Mouse (Mus musculus): Measurements from ENCODE around the gene Rbms3. TPM values are rescaled to one million over a fixed set of nuclear protein-coding genes. Genes with fewer than 3 reads are reported as not detected.

The Rbms3 gene
- polyA plus RNA-seq, 1 experiment from 2014 or later: 90.2 TPM

GRCm38 (mm10) chr9:117102198-117102930 lies 527.3 kb downstream of the Rbms3 start:
- 0 out of 2 replicates have a peak, but pooled peaks cover 2% of the 10 kb centered on the region for H3K4me1 ChIP-seq (ENCODE audit: control insufficient read depth, insufficient read depth, low read length)
- no peak overlapping the region for H3K9ac ChIP-seq (replicated peaks; ENCODE audit: low read depth, low read length)
- no peaks in the 10 kb centered on the region for H3K27me3 ChIP-seq (ENCODE audit: control insufficient read depth, insufficient read depth, low read length)
- no peaks in the 10 kb centered on the region for H3K9me3 ChIP-seq (ENCODE audit: control insufficient read depth, low read depth, low read length)
- no peaks in the 10 kb centered on the region for H3K36me3 ChIP-seq (ENCODE audit: control insufficient read depth, insufficient read depth, low read length)
- no peak for ATAC-seq (ENCODE audit: insufficient number of reproducible peaks, insufficient read depth, low FRiP score, low read depth)
- WGBS: 41% methylated on average over 19 of the region's 19 CpGs
- H3K27ac ChIP-seq (ENCODE audit: low read length): no peak overlapping the region
- H3K4me2 ChIP-seq (replicated peaks; ENCODE audit: low read depth, low read length): no peak overlapping the region
- H3K4me3 ChIP-seq (ENCODE audit: low read depth, low read length): no peak overlapping the region

- H3K9me3 ChIP-seq (ENCODE audit: control insufficient read depth, low read depth, low read length): no peaks in the 10 kb centered on the region
- H3K27me3 ChIP-seq (ENCODE audit: control insufficient read depth, insufficient read depth, low read length): no peaks in the 10 kb centered on the region
- no peak overlapping the region for H3K4me3 ChIP-seq (ENCODE audit: low read depth, low read length)
- WGBS: 94% methylated on average over 5 of the region's 5 CpGs
- ATAC-seq (ENCODE audit: insufficient number of reproducible peaks, insufficient read depth, low FRiP score, low read depth): no peak
- H3K27ac ChIP-seq (ENCODE audit: low read length): no peak overlapping the region
- H3K4me2 ChIP-seq (replicated peaks; ENCODE audit: low read depth, low read length): no peak overlapping the region
- 0 out of 2 replicates have a peak, but pooled peaks cover 2% of the 10 kb centered on the region for H3K4me1 ChIP-seq (ENCODE audit: control insufficient read depth, insufficient read depth, low read length)
- no peak overlapping the region for H3K9ac ChIP-seq (replicated peaks; ENCODE audit: low read depth, low read length)
- H3K36me3 ChIP-seq (ENCODE audit: control insufficient read depth, insufficient read depth, low read length): no peaks in the 10 kb centered on the region
Observed at GRCm38 (mm10) chr9:117100181-117100580, 529.5 kb downstream of the Rbms3 start.

GRCm38 (mm10) chr9:117093551-117093950 lies 536.2 kb downstream of the Rbms3 start:
- 92% methylated on average over 6 of the region's 6 CpGs for WGBS
- no peak overlapping the region for H3K27ac ChIP-seq (ENCODE audit: low read length)

GRCm38 (mm10) chr9:117092177-117092555 lies 537.5 kb downstream of the Rbms3 start:
- Histone ChIP-seq H3K4me1 (ENCODE audit: control insufficient read depth, insufficient read depth, low read length) (0 out of 2 replicates have a peak, but pooled peaks cover 8% of the 10 kb centered on the region), H3K9ac (replicated peaks; ENCODE audit: low read depth, low read length) (no peak overlapping the region), H3K27ac (ENCODE audit: low read length) (no peak overlapping the region), H3K27me3 (ENCODE audit: control insufficient read depth, insufficient read depth, low read length) (no peaks in the 10 kb centered on the region), H3K9me3 (ENCODE audit: control insufficient read depth, low read depth, low read length) (no peaks in the 10 kb centered on the region), H3K4me2 (replicated peaks; ENCODE audit: low read depth, low read length) (no peak overlapping the region), H3K4me3 (ENCODE audit: low read depth, low read length) (no peak overlapping the region), H3K36me3 (ENCODE audit: control insufficient read depth, insufficient read depth, low read length) (no peaks in the 10 kb centered on the region)
- WGBS: 94% methylated on average over 8 of the region's 8 CpGs
- ATAC-seq (ENCODE audit: insufficient number of reproducible peaks, insufficient read depth, low FRiP score, low read depth): no peak

More at GRCm38 (mm10) chr9:117093551-117093950, 536.2 kb downstream of the Rbms3 start:
- H3K27me3 ChIP-seq (ENCODE audit: control insufficient read depth, insufficient read depth, low read length): no peaks in the 10 kb centered on the region
- ATAC-seq (ENCODE audit: insufficient number of reproducible peaks, insufficient read depth, low FRiP score, low read depth): no peak
- 0 out of 2 replicates have a peak, but pooled peaks cover 5% of the 10 kb centered on the region for H3K4me1 ChIP-seq (ENCODE audit: control insufficient read depth, insufficient read depth, low read length)
- H3K4me3 ChIP-seq (ENCODE audit: low read depth, low read length): no peak overlapping the region
- H3K9ac ChIP-seq (replicated peaks; ENCODE audit: low read depth, low read length): no peak overlapping the region
- H3K36me3 ChIP-seq (ENCODE audit: control insufficient read depth, insufficient read depth, low read length): no peaks in the 10 kb centered on the region
- no peak overlapping the region for H3K4me2 ChIP-seq (replicated peaks; ENCODE audit: low read depth, low read length)
- H3K9me3 ChIP-seq (ENCODE audit: control insufficient read depth, low read depth, low read length): no peaks in the 10 kb centered on the region

GRCm38 (mm10) chr9:117091253-117092176 lies 538.2 kb downstream of the Rbms3 start:
- Histone ChIP-seq H3K4me3 (ENCODE audit: low read depth, low read length) (no peak overlapping the region), H3K4me1 (ENCODE audit: control insufficient read depth, insufficient read depth, low read length) (0 out of 2 replicates have a peak, but pooled peaks cover 8% of the 10 kb centered on the region), H3K27ac (ENCODE audit: low read length) (no peak overlapping the region), H3K4me2 (replicated peaks; ENCODE audit: low read depth, low read length) (no peak overlapping the region), H3K36me3 (ENCODE audit: control insufficient read depth, insufficient read depth, low read length) (no peaks in the 10 kb centered on the region), H3K27me3 (ENCODE audit: control insufficient read depth, insufficient read depth, low read length) (no peaks in the 10 kb centered on the region), H3K9ac (replicated peaks; ENCODE audit: low read depth, low read length) (no peak overlapping the region), H3K9me3 (ENCODE audit: control insufficient read depth, low read depth, low read length) (no peaks in the 10 kb centered on the region)
- ATAC-seq (ENCODE audit: insufficient number of reproducible peaks, insufficient read depth, low FRiP score, low read depth): no peak
- WGBS: 55% methylated on average over 9 of the region's 9 CpGs

- Histone ChIP-seq H3K27me3 (ENCODE audit: control insufficient read depth, insufficient read depth, low read length) (no peaks in the 10 kb centered on the region), H3K27ac (ENCODE audit: low read length) (no peak overlapping the region), H3K9me3 (ENCODE audit: control insufficient read depth, low read depth, low read length) (no peaks in the 10 kb centered on the region), H3K9ac (replicated peaks; ENCODE audit: low read depth, low read length) (no peak overlapping the region), H3K4me3 (ENCODE audit: low read depth, low read length) (no peak overlapping the region), H3K36me3 (ENCODE audit: control insufficient read depth, insufficient read depth, low read length) (no peaks in the 10 kb centered on the region), H3K4me2 (replicated peaks; ENCODE audit: low read depth, low read length) (no peak overlapping the region), H3K4me1 (ENCODE audit: control insufficient read depth, insufficient read depth, low read length) (0 out of 2 replicates have a peak, but pooled peaks cover 8% of the 10 kb centered on the region)
- WGBS: 91% methylated on average over 12 of the region's 12 CpGs
- ATAC-seq (ENCODE audit: insufficient number of reproducible peaks, insufficient read depth, low FRiP score, low read depth): no peak
Observed at GRCm38 (mm10) chr9:117089409-117090147, 540.1 kb downstream of the Rbms3 start.

- Histone ChIP-seq H3K27ac (ENCODE audit: low read length) (no peak overlapping the region), H3K4me2 (replicated peaks; ENCODE audit: low read depth, low read length) (no peak overlapping the region), H3K27me3 (ENCODE audit: control insufficient read depth, insufficient read depth, low read length) (no peaks in the 10 kb centered on the region), H3K4me3 (ENCODE audit: low read depth, low read length) (no peak overlapping the region), H3K36me3 (ENCODE audit: control insufficient read depth, insufficient read depth, low read length) (no peaks in the 10 kb centered on the region), H3K4me1 (ENCODE audit: control insufficient read depth, insufficient read depth, low read length) (0 out of 2 replicates have a peak, but pooled peaks cover 8% of the 10 kb centered on the region), H3K9me3 (ENCODE audit: control insufficient read depth, low read depth, low read length) (no peaks in the 10 kb centered on the region), H3K9ac (replicated peaks; ENCODE audit: low read depth, low read length) (no peak overlapping the region)
- 84% methylated on average over 6 of the region's 6 CpGs for WGBS
- ATAC-seq (ENCODE audit: insufficient number of reproducible peaks, insufficient read depth, low FRiP score, low read depth): no peak
Observed at GRCm38 (mm10) chr9:117088309-117088708, 541.4 kb downstream of the Rbms3 start.

GRCm38 (mm10) chr9:117085706-117086105 lies 544.0 kb downstream of the Rbms3 start:
- 88% methylated on average over 9 of the region's 9 CpGs for WGBS
- no peak for ATAC-seq (ENCODE audit: insufficient number of reproducible peaks, insufficient read depth, low FRiP score, low read depth)
- Histone ChIP-seq H3K27ac (ENCODE audit: low read length) (no peak overlapping the region), H3K4me3 (ENCODE audit: low read depth, low read length) (no peak overlapping the region), H3K27me3 (ENCODE audit: control insufficient read depth, insufficient read depth, low read length) (no peaks in the 10 kb centered on the region), H3K9me3 (ENCODE audit: control insufficient read depth, low read depth, low read length) (no peaks in the 10 kb centered on the region), H3K36me3 (ENCODE audit: control insufficient read depth, insufficient read depth, low read length) (no peaks in the 10 kb centered on the region), H3K4me2 (replicated peaks; ENCODE audit: low read depth, low read length) (no peak overlapping the region), H3K9ac (replicated peaks; ENCODE audit: low read depth, low read length) (no peak overlapping the region), H3K4me1 (ENCODE audit: control insufficient read depth, insufficient read depth, low read length) (0 out of 2 replicates have a peak, but pooled peaks cover 3% of the 10 kb centered on the region)
